Mouse (Mus musculus): Measurements from ENCODE around the gene Micall1. TPM values are rescaled to one million over a fixed set of nuclear protein-coding genes. Genes with fewer than 3 reads are reported as not detected.

Micall1 gene
- 26.3 TPM for polyA plus RNA-seq (2017; shearing (Covaris generic))

DNA sequence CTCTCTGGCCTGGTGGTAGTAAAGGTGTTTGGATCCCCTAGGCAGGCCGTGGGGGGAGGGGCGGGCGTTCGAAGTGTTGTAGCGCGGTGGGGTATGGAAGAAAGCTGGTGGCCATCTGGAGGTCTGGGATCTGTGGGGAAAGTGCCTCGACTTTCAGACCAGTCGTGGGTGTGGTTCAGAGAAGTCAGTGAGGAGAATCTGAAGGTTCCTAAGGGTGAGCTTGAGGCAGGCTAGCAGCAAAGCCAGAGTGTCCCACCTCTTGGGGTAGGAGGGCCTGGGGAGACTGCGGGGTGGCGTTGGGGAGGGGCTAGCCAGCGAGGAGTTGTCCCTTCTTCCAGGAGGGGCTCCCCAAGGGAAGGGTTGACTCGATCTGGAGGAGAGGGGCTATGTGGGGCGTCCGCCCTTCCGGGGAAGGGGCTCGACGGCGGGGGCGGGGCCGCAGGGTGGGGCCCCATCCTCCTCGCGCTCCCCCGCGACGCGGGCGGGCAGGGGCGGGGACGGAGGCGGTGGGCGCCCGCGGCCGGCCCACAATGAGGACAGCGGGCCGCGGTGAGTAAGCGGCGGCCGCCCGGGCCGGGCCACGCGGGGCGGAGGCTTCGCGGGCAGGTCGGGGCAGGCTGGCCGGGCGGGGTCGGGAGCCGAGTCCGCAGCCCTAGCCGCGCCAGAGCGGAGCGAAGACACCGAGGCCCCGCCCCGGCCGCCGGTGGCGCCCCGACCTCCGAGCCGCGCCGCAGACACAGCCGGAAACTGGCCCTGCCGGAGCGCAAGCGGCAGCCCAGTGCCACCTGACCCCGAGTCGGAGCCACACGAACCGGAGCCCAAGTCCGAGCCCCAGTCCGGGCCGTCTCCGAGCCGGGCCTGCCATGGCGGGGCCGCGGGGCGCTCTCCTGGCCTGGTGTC lies at the start of gene Micall1:
Gene Micall1 (plus strand): TSS at position 478 of the 900 bp plus-strand sequence.

DNA sequence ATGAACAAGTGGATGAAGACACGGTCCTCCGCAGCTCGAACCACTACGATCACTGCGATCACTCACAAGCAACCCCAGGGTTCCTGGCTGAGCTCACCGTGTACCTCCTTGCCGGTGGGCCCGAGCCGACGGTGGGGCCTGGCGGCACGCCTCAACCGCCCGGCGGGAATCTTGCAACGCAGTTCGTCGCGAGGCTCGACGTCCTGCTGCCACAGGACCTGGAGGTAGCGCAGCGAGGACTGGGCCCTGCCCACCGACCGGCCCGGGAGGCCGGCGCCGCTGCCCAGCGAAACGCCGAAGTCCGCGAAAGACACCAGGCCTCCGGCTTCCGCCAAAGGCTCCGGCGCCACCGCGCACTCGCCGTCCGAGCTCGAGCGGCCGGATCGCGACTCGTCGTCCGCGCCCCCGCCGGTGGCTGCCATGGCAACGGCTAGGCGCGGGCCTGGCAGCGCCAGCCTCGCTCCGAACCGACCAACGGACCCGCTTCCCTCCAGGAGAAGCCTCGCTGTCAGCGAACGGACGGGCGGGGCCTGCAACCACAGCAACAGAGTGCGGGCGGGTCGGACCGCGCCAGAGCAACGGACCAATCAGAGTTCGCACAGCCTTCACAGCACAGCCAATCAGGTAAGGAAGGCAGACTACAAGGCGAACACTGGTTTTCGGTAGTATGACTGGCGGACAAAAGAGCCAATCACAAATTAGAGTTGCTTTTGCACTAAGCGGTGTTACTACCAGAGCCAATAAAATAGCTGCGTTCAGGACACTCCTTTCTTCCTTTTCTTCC lies 46.1 kb upstream of the Micall1 start, which contains the start of gene Ankrd54:
Gene Ankrd54 (minus strand): TSS at position 518 of the 784 bp plus-strand sequence.

DNA sequence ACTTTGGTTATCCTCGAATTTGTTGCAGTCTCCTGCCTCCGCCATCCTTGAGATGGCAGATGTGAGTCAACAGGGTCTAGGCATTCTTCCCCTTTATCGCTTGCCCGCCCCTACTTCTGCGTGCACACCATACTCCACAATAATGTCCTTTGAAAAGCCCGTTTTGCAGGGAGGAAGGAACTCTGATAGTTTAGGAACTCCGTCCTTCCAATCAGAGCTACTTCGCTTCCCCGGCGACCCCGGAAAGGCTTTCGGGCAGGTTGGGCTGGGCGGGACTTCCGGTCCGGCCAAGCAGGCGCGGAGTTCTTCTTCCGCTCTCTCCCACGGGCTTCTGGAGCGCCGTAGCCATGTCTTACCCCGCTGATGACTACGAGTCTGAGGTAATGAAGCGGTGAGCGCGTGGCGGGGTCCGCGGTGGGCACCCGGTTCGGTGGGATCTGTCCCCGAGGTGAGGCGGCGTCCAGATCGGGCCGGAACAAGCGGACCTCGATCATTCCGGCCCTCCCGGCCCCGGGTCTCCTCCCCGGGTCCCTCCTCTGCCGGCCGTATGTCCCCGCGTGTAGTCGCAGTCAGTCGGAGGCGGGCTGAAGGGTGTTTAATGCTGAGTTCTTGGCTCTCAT lies 33.7 kb upstream of the Micall1 start, which contains the start of gene Eif3l:
Gene Eif3l (plus strand): TSS at position 267 of the 620 bp plus-strand sequence.

DNA sequence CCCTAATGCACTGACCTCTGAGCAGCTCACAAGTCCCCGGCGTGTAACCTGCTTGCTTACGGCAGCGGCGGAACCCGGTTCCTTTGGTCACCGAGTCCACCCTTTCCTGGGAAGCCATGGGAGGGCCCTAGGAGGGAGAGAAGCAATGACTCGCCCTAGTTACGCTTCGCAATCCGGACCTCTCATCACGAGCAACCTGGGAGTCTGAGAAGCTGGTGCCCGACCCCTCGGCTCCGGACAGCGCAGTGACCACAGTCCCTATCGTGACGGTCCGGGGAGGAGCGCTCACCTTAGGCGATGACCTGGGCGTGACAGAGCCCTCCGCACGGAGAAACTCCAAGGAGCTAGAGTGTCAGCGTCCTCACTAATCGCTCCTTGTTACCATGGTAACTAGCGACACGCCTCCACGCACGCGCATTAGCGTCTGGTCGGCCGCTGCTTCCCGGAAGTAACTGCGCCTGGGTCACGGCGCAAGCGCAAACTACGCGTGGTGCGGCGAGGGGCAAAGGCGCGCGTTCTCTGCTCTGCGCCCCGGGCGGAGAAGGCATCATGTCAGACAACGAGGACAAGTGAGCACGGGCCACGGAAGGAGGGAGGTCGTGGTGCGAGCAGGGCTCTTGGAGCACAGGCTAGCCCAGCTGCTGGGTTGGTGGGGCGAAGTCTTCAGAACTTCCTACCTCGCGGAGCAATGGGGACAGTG lies 32.3 kb downstream of the Micall1 start, which contains the start of the genes Polr2f and 1700088E04Rik:
Gene Polr2f (plus strand): TSS at position 144 of the 700 bp plus-strand sequence.
Gene 1700088E04Rik (minus strand): TSS at position 388 of the 700 bp plus-strand sequence.

DNA sequence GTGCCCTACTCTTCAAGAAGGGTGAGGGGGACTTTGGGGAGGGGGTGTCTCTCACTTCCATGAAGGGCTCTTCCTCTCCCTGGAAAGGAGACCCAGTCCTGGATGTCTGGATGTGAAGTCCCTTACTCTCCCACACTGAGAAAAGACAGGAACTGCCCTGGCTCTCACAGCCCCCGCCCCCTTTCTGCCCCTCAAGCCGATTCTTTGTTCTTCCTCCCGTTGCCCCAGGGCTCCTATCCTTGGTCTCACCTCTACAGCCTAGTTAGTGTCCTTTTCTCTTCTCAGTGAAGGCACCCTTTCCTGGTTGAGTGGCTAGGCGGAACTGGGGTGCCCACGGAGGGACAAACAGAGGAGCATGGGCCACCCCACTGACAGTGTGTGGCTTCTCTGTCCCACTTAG lies 56.4 kb downstream of the Micall1 start, which contains the start of gene Sox10:
Gene Sox10 (minus strand): TSS at position 101 of the 400 bp plus-strand sequence.

Other genes starting within 250 kb of the Micall1 start
- 59.0 TPM for gene Gga1, start 231.7 kb upstream of the Micall1 start, polyA plus RNA-seq (2017; shearing (Covaris generic))
- not detected for gene Gm49510, start 209.2 kb upstream of the Micall1 start, polyA plus RNA-seq (2017; shearing (Covaris generic))
- gene Sh3bp1, start 209.1 kb upstream of the Micall1 start, polyA plus RNA-seq (2017; shearing (Covaris generic)) = 145 TPM
- gene Pdxp, start 195.0 kb upstream of the Micall1 start, polyA plus RNA-seq (2017; shearing (Covaris generic)) = 14.5 TPM
- gene Lgals1, start 182.2 kb upstream of the Micall1 start, polyA plus RNA-seq (2017; shearing (Covaris generic)) = 575 TPM
- 21.1 TPM for gene Nol12, start 174.0 kb upstream of the Micall1 start, polyA plus RNA-seq (2017; shearing (Covaris generic))
- gene Triobp, start 161.2 kb upstream of the Micall1 start, polyA plus RNA-seq (2017; shearing (Covaris generic)) = 60.8 TPM
- 25.0 TPM for gene H1f0, start 80.4 kb upstream of the Micall1 start, polyA plus RNA-seq (2017; shearing (Covaris generic))
- gene Galr3, start 67.0 kb upstream of the Micall1 start, polyA plus RNA-seq (2017; shearing (Covaris generic)) = not detected
- gene Ankrd54, start 46.0 kb upstream of the Micall1 start, polyA plus RNA-seq (2017; shearing (Covaris generic)) = 52.5 TPM
- gene Eif3l, start 33.7 kb upstream of the Micall1 start, polyA plus RNA-seq (2017; shearing (Covaris generic)) = 109 TPM
- 86.9 TPM for gene Polr2f, start 32.1 kb downstream of the Micall1 start, polyA plus RNA-seq (2017; shearing (Covaris generic))
- not detected for gene 1700088E04Rik, start 32.4 kb downstream of the Micall1 start, polyA plus RNA-seq (2017; shearing (Covaris generic))
- gene Sox10, start 56.3 kb downstream of the Micall1 start, polyA plus RNA-seq (2017; shearing (Covaris generic)) = 0.28 TPM
- 38.5 TPM for gene Pick1, start 120.3 kb downstream of the Micall1 start, polyA plus RNA-seq (2017; shearing (Covaris generic))
- 0.40 TPM for gene Gm49486, start 120.5 kb downstream of the Micall1 start, polyA plus RNA-seq (2017; shearing (Covaris generic))
- gene Slc16a8, start 145.9 kb downstream of the Micall1 start, polyA plus RNA-seq (2017; shearing (Covaris generic)) = not detected
- 1.9 TPM for gene Baiap2l2, start 176.6 kb downstream of the Micall1 start, polyA plus RNA-seq (2017; shearing (Covaris generic))
- 12.1 TPM for gene Pla2g6, start 219.5 kb downstream of the Micall1 start, polyA plus RNA-seq (2017; shearing (Covaris generic))
- 51.4 TPM for gene Maff, start 237.7 kb downstream of the Micall1 start, polyA plus RNA-seq (2017; shearing (Covaris generic))